Mouse (Mus musculus) ovary, adult 10 weeks (tissue): ENCODE data around the gene Zfand2b. TPM values are rescaled to one million over a fixed set of nuclear protein-coding genes. Genes with fewer than 3 reads are reported as not detected.

Experiments
- polyA plus RNA-seq: library from polyadenylated mRNA; stranded (reverse); fragments of 350-450 nt; fragmentation: Illumina TruSeq; extraction: RNeasy Lipid Tissue Mini Kit (QIAGEN cat#74804); gene quantifications from one replicate; pipeline ENCODE4 v1.2.3, GENCODE M21; 2014

Gene Zfand2b
- polyA plus RNA-seq = 0.40 TPM

GRCm38 (mm10) chr1:75168472-75169464 lies at the start of gene Zfand2b:
Gene Zfand2b, plus strand, starts transcription at chr1:75168646.

GRCm38 (mm10) chr1:75124346-75125321 lies 43.8 kb upstream of the Zfand2b start, which contains the start of gene Nhej1:
Gene Nhej1, minus strand, starts transcription at chr1:75125200.

GRCm38 (mm10) chr1:75133421-75134207 lies 34.8 kb upstream of the Zfand2b start, which contains the start of gene Slc23a3:
Gene Slc23a3, minus strand, starts transcription at chr1:75133890.

GRCm38 (mm10) chr1:75142301-75143261 lies 25.9 kb upstream of the Zfand2b start, which contains the start of the genes Cnppd1 and Retreg2:
Gene Cnppd1, minus strand, starts transcription at chr1:75142711.
Gene Retreg2, plus strand, starts transcription at chr1:75142778.

GRCm38 (mm10) chr1:75180105-75180590 lies 11.7 kb downstream of the Zfand2b start, which contains the start of gene Abcb6:
Gene Abcb6, minus strand, starts transcription at chr1:75180392.

GRCm38 (mm10) chr1:75191622-75192402 lies 23.4 kb downstream of the Zfand2b start, which contains the start of the genes Ankzf1 and Atg9a:
Gene Ankzf1, plus strand, starts transcription at chr1:75192151.
Gene Atg9a, minus strand, starts transcription at chr1:75192196.

GRCm38 (mm10) chr1:75210136-75211087 lies 42.0 kb downstream of the Zfand2b start, which contains the start of the genes Glb1l and Stk16:
Gene Glb1l, minus strand, starts transcription at chr1:75210813.
Gene Stk16, plus strand, starts transcription at chr1:75210838.

GRCm38 (mm10) chr1:75219531-75219930 lies 51.1 kb downstream of the Zfand2b start, which contains the start of gene Tuba4a:
Gene Tuba4a, minus strand, starts transcription at chr1:75219865.

Other genes with a start within 250 kb of the Zfand2b start
- 0.91 TPM for gene Cfap65, start 233.0 kb upstream of the Zfand2b start, polyA plus RNA-seq
- 0.88 TPM for gene Ihh, start 217.0 kb upstream of the Zfand2b start, polyA plus RNA-seq
- gene Nhej1, start 43.4 kb upstream of the Zfand2b start, polyA plus RNA-seq = 0.63 TPM
- 1.2 TPM for gene Slc23a3, start 34.8 kb upstream of the Zfand2b start, polyA plus RNA-seq
- 9.8 TPM for gene Cnppd1, start 25.9 kb upstream of the Zfand2b start, polyA plus RNA-seq
- gene Retreg2, start 25.9 kb upstream of the Zfand2b start, polyA plus RNA-seq = 6.4 TPM
- gene Abcb6, start 11.7 kb downstream of the Zfand2b start, polyA plus RNA-seq = 3.2 TPM
- 8.6 TPM for gene Ankzf1, start 23.5 kb downstream of the Zfand2b start, polyA plus RNA-seq
- gene Atg9a, start 23.6 kb downstream of the Zfand2b start, polyA plus RNA-seq = 5.4 TPM
- gene Glb1l, start 42.2 kb downstream of the Zfand2b start, polyA plus RNA-seq = 14.5 TPM
- 8.5 TPM for gene Stk16, start 42.2 kb downstream of the Zfand2b start, polyA plus RNA-seq
- 0.74 TPM for gene Tuba4a, start 51.2 kb downstream of the Zfand2b start, polyA plus RNA-seq
- not detected for gene A630095N17Rik, start 63.5 kb downstream of the Zfand2b start, polyA plus RNA-seq
- 17.7 TPM for gene Dnajb2, start 67.8 kb downstream of the Zfand2b start, polyA plus RNA-seq
- gene Ptprn, start 95.9 kb downstream of the Zfand2b start, polyA plus RNA-seq = not detected
- not detected for gene Resp18, start 109.8 kb downstream of the Zfand2b start, polyA plus RNA-seq
- 3.9 TPM for gene Dnpep, start 149.3 kb downstream of the Zfand2b start, polyA plus RNA-seq
- gene Des, start 191.7 kb downstream of the Zfand2b start, polyA plus RNA-seq = 2.7 TPM
- 3.6 TPM for gene Speg, start 206.7 kb downstream of the Zfand2b start, polyA plus RNA-seq